Mouse (Mus musculus) liver, embryonic 14.5 days (tissue): ENCODE measurements around the gene Tnfsf12. TPM values are rescaled to one million over a fixed set of nuclear protein-coding genes. Genes with fewer than 3 reads are reported as not detected.
"Not testable (repeated sequence)": the region's sequence is repeated elsewhere in the genome, so short reads cannot be mapped to it uniquely, and the experiment has no call there.

ENCODE experiments used
- ATAC-seq: fragments of 200-750 bp; cut with Nextera tagmentation; 2 replicates; pipeline ENCODE4 v1.8.0; 2017; ENCODE audit warnings: moderate number of reproducible peaks, mild to moderate bottlenecking, moderate library complexity; ENCODE audit not compliant: insufficient read depth
- DNase-seq, 3 experiments: peaks; one replicate each; pipeline ENCODE4 v3.0.0-alpha.2; 2012 to 2013; ENCODE audit warnings: low read depth in 3 of 3, low spot score in 3 of 3
- H3K27ac ChIP-seq: fragments of 300-500 bp; sonication (generic); 2 replicates; pipeline ENCODE4 v1.5.1; 2014; ENCODE audit warnings: moderate library complexity, mild to moderate bottlenecking, control low read depth, inconsistent platforms
- H3K27me3 ChIP-seq: fragments of 300-500 bp; sonication (generic); 2 replicates; pipeline ENCODE4 v1.6.1; 2014; ENCODE audit warnings: mild to moderate bottlenecking, low read length, moderate library complexity; ENCODE audit not compliant: control insufficient read depth, insufficient read depth
- H3K36me3 ChIP-seq: fragments of 300-500 bp; sonication (generic); replicated peaks from 2 replicates; pipeline ENCODE4 v1.6.1; 2014; ENCODE audit warnings: low read depth; ENCODE audit not compliant: control insufficient read depth, insufficient read depth
- H3K4me1 ChIP-seq, 2 experiments: fragments of 200-500 bp in 1 of 2; fragments of 300-500 bp in 1 of 2; sonication (generic) in 1 of 2; replicated peaks; 2 replicates each; pipeline ENCODE4 v1.6.1; 2012 to 2014; ENCODE audit warnings: antibody characterized with exemption in 1 of 2, inconsistent platforms in 1 of 2, low read length in 1 of 2; ENCODE audit not compliant: control insufficient read depth in 2 of 2, insufficient read depth in 2 of 2
- H3K4me2 ChIP-seq: fragments of 300-500 bp; sonication (generic); 2 replicates; pipeline ENCODE4 v1.6.1; 2014; ENCODE audit warnings: low read depth, mild to moderate bottlenecking, control low read depth, moderate library complexity
- H3K4me3 ChIP-seq, 2 experiments: fragments of 200-500 bp in 1 of 2; fragments of 300-500 bp in 1 of 2; sonication (generic) in 1 of 2; 2 replicates each; pipeline ENCODE4 v1.5.1; 2012 to 2014; ENCODE audit warnings: low read depth in 2 of 2, low read length in 2 of 2, mild to moderate bottlenecking in 2 of 2, control low read depth in 1 of 2, inconsistent platforms in 1 of 2, moderate library complexity in 1 of 2; ENCODE audit not compliant: insufficient read depth in 1 of 2
- H3K9ac ChIP-seq: fragments of 300-500 bp; sonication (generic); replicated peaks from 2 replicates; pipeline ENCODE4 v1.6.1; 2014; ENCODE audit warnings: mild to moderate bottlenecking, control low read depth, moderate library complexity
- H3K9me3 ChIP-seq: fragments of 300-500 bp; sonication (generic); 2 replicates; pipeline ENCODE4 v1.6.1; 2016; ENCODE audit warnings: low read length, mixed read lengths; ENCODE audit not compliant: control insufficient read depth
- CTCF ChIP-seq: IDR thresholded peaks from 2 replicates; pipeline ENCODE4 v1.5.1; 2016; ENCODE audit warnings: antibody characterized with exemption, low read depth, control low read depth
- EP300 ChIP-seq: IDR thresholded peaks from 2 replicates; pipeline ENCODE4 v1.6.1; 2016; ENCODE audit warnings: antibody characterized with exemption, low read depth
- WGBS: fragments of 180-500 bp; shearing (Covaris S2); extraction: QIAGEN DNeasy Blood & Tissue Kit; methylation state at CpG from one replicate; pipeline ENCODE4 v1.1.7; 2014; ENCODE audit not compliant: insufficient replicate concordance; 5-methylcytosine and 5-hydroxymethylcytosine counted together
- polyA plus RNA-seq, 2 experiments: library from polyadenylated mRNA; depleted of rRNA in 1 of 2; stranded (reverse) in 1 of 2; unstranded in 1 of 2; fragments of >200 nt; fragmentation: Nextera tagmentation in 1 of 2; extraction: Ambion mirVana in 1 of 2; gene quantifications; 2 replicates each; pipeline versions ENCODE4 v1.2.1 to v1.2.3; 2012 to 2014

Gene Tnfsf12
- polyA plus RNA-seq, 2 experiments, result 3.1 to 4.3 TPM

GRCm38 (mm10) chr11:69706775-69707479 is 11.3 kb upstream of the Tnfsf12 start:
- H3K4me2 ChIP-seq, result no peak overlapping the region
- peaks cover 12 to 16% of the 10 kb centered on the region in 2 experiments for H3K4me1 ChIP-seq
- no peak overlapping the region for H3K27ac ChIP-seq
- no peak overlapping the region for H3K9ac ChIP-seq
- TF ChIP-seq EP300 (no peak), CTCF (no peak)
- 56% methylated on average over 6 of the region's 6 CpGs for WGBS
- ATAC-seq (no peak), DNase-seq (no peak)
- H3K9me3 ChIP-seq, result no peaks in the 10 kb centered on the region
- no peaks in the 10 kb centered on the region for H3K27me3 ChIP-seq
- no peaks in the 10 kb centered on the region for H3K36me3 ChIP-seq
- no peak overlapping the region for H3K4me3 ChIP-seq

GRCm38 (mm10) chr11:69704613-69705010 is 9.0 kb upstream of the Tnfsf12 start:
- DNase-seq (no peak), ATAC-seq (no peak)
- TF ChIP-seq CTCF, result no peak
- TF ChIP-seq EP300, result no peak
- Histone ChIP-seq H3K36me3 (no peaks in the 10 kb centered on the region), H3K9ac (no peak overlapping the region), H3K9me3 (no peaks in the 10 kb centered on the region), H3K27me3 (no peaks in the 10 kb centered on the region), H3K27ac (no peak overlapping the region), H3K4me2 (no peak overlapping the region), H3K4me1 (peaks cover under 1 to 10% of the 10 kb centered on the region in 2 experiments; a peak in 3 of 4 replicates), H3K4me3 (no peak overlapping the region)
- WGBS, result 33% methylated on average over 2 of the region's 2 CpGs

- no peak for ATAC-seq
- WGBS, result 54% methylated on average over 8 of the region's 8 CpGs
- TF ChIP-seq EP300 (no peak), CTCF (no peak)
Measured at GRCm38 (mm10) chr11:69703814-69704612, 8.4 kb upstream of the Tnfsf12 start.

DNA sequence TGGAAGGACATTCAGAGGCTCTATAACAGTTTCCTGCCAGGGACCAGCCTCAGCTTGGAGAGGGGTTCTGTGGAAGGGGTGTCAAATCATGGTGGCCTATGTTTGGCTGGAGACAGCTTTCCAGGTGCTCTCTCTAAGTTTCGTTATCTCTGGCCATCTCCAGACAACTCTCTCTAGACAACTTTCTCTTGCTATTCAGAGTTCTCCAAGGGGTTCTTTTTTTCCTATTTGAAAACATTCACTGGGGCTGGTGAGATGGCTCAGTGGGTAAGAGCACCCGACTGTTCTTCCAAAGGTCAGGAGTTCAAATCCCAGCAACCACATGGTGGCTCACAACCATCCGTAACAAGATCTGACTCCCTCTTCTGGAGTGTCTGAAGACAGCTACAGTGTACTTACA is 7.7 kb upstream of the Tnfsf12 start:
- ATAC-seq, H3K4me2 ChIP-seq, H3K36me3 ChIP-seq, DNase-seq, H3K9ac ChIP-seq, H3K4me1 ChIP-seq, H3K27ac ChIP-seq, H3K27me3 ChIP-seq, H3K9me3 ChIP-seq, H3K4me3 ChIP-seq: not testable (repeated sequence)
- 71% methylated on average over 2 of the region's 3 CpGs for WGBS

More at GRCm38 (mm10) chr11:69703814-69704612, 8.4 kb upstream of the Tnfsf12 start:
- Histone ChIP-seq H3K9ac (no peak overlapping the region), H3K4me3 (no peak overlapping the region), H3K27me3 (no peaks in the 10 kb centered on the region), H3K27ac (no peak overlapping the region), H3K4me2 (no peak overlapping the region), H3K36me3 (no peaks in the 10 kb centered on the region), H3K9me3 (no peaks in the 10 kb centered on the region), H3K4me1 (peaks cover 0 to 11% of the 10 kb centered on the region in 2 experiments; a peak in 2 of 4 replicates)
- no peak for DNase-seq

DNA sequence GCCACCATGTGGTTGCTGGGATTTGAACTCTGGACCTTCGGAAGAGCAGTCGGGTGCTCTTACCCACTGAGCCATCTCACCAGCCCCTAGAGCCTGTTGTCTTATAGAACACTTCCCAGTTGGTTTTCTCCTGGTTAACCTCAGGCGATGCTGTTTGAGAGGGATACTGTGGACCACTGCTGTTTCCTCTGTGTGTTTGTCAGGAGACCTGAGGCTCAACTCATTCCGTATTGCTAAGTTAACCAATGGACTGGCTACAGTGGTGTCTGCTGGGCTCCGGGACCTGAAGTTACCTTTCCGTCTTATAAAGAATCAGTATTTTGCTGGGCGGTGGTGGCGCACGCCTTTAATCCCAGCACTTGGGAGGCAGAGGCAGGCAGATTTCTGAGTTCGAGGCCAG is 7.2 kb upstream of the Tnfsf12 start:
- not testable (repeated sequence) for H3K27me3 ChIP-seq, H3K4me1 ChIP-seq, H3K36me3 ChIP-seq, DNase-seq, H3K4me3 ChIP-seq, ATAC-seq, H3K4me2 ChIP-seq, H3K9ac ChIP-seq, H3K9me3 ChIP-seq, H3K27ac ChIP-seq
- WGBS, result 82% methylated on average over 10 of the region's 10 CpGs
